Mouse (Mus musculus) spleen, embryonic (tissue): Measurements from ENCODE around the gene Usp5.

Experiments used
- CTCF ChIA-PET: fragments of 350-600 bp; sonication (Branson Sonifier 250); formaldehyde crosslinking; loops from one replicate; lab custom pipeline; 2022; lab: Charles Lee

Gene Usp5

GRCm38 (mm10) chr6:124828868-124829798 lies at the start of gene Usp5, which contains the start of gene Cdca3:
Gene Usp5 (minus strand): TSS chr6:124829484.
Gene Cdca3 (plus strand): TSS chr6:124829547.
- CTCF ChIA-PET = no interaction called here

- CTCF ChIA-PET = interaction anchor here (0.6 kb wide), 1 partner anchor 23 kb away, joined by 4 read pairs; no protein-coding TSS in a partner anchor
Observed at GRCm38 (mm10) chr6:124874348-124874747, 45.1 kb upstream of the Usp5 start.

GRCm38 (mm10) chr6:124866560-124866959 lies 37.3 kb upstream of the Usp5 start:
- CTCF ChIA-PET = interaction anchor here (0.5 kb wide), 1 partner anchor 26 kb away, joined by 4 read pairs; no protein-coding TSS in a partner anchor

- CTCF ChIA-PET = no interaction called here
Observed at GRCm38 (mm10) chr6:124865766-124866362, 36.6 kb upstream of the Usp5 start.

GRCm38 (mm10) chr6:124863658-124864298 lies 34.5 kb upstream of the Usp5 start, which contains the start of gene Gpr162:
Gene Gpr162 (minus strand): TSS chr6:124863983.
- CTCF ChIA-PET = interaction anchor here (0.7 kb wide), 1 partner anchor 30 kb away, joined by 4 read pairs; no protein-coding TSS in a partner anchor

- CTCF ChIA-PET = no interaction called here
Observed at GRCm38 (mm10) chr6:124863125-124863657, 33.9 kb upstream of the Usp5 start.

- CTCF ChIA-PET = interaction anchor here (0.7 kb wide), 1 partner anchor 211 kb away, joined by 4 read pairs; no protein-coding TSS in a partner anchor
Observed at GRCm38 (mm10) chr6:124862406-124863124, 33.3 kb upstream of the Usp5 start.

- CTCF ChIA-PET = interaction anchor here (0.7 kb wide), 1 partner anchor 212 kb away, joined by 4 read pairs; no protein-coding TSS in a partner anchor
Observed at GRCm38 (mm10) chr6:124861802-124862201, 32.5 kb upstream of the Usp5 start.

GRCm38 (mm10) chr6:124861266-124861665 lies 32.0 kb upstream of the Usp5 start:
- CTCF ChIA-PET = no interaction called here

GRCm38 (mm10) chr6:124860511-124860910 lies 31.2 kb upstream of the Usp5 start:
- CTCF ChIA-PET = no interaction called here

- CTCF ChIA-PET = interaction anchor here (0.7 kb wide), 1 partner anchor 14 kb away, joined by 3 read pairs; no protein-coding TSS in a partner anchor
Observed at GRCm38 (mm10) chr6:124859725-124860124, 30.4 kb upstream of the Usp5 start.

- CTCF ChIA-PET = interaction anchor here (0.5 kb wide), 1 partner anchor 29 kb away, joined by 3 read pairs; no protein-coding TSS in a partner anchor
Observed at GRCm38 (mm10) chr6:124858561-124859318, 29.5 kb upstream of the Usp5 start.

- CTCF ChIA-PET = interaction anchor here (0.5 kb wide), 1 partner anchor 30 kb away, joined by 3 read pairs; no protein-coding TSS in a partner anchor
Observed at GRCm38 (mm10) chr6:124857840-124858530, 28.7 kb upstream of the Usp5 start.

- CTCF ChIA-PET = interaction anchor here (0.6 kb wide), 1 partner anchor 88 kb away, joined by 3 read pairs; no protein-coding TSS in a partner anchor
Observed at GRCm38 (mm10) chr6:124856916-124857839, 27.9 kb upstream of the Usp5 start, which contains the start of gene P3h3. Gene P3h3 (minus strand): TSS chr6:124857752.

GRCm38 (mm10) chr6:124856321-124856720 lies 27.0 kb upstream of the Usp5 start:
- CTCF ChIA-PET = no interaction called here

- CTCF ChIA-PET = no interaction called here
Observed at GRCm38 (mm10) chr6:124854647-124855046, 25.4 kb upstream of the Usp5 start.

GRCm38 (mm10) chr6:124850535-124850934 lies 21.3 kb upstream of the Usp5 start:
- CTCF ChIA-PET = interaction anchor here (0.7 kb wide), 2 partner anchors 16 to 146 kb away, joined by 3 to 11 read pairs; no protein-coding TSS in a partner anchor

- CTCF ChIA-PET = no interaction called here
Observed at GRCm38 (mm10) chr6:124847305-124847704, 18.0 kb upstream of the Usp5 start.
